Mouse (Mus musculus): ENCODE measurements around the gene Eddm3b. TPM values are rescaled to one million over a fixed set of nuclear protein-coding genes. Genes with fewer than 3 reads are reported as not detected.

Eddm3b gene
- total and polyA plus RNA-seq, 3 experiments, result not detected

- no peak for TF ChIP-seq ZKSCAN1 (IDR thresholded peaks at IDR 0.05; ENCODE audit: borderline replicate concordance, low read depth, low read length)
- TF ChIP-seq ELF1 (IDR thresholded peaks at IDR 0.05; ENCODE audit: low read depth, low read length), result no peak
- no peak for TF ChIP-seq CHD2 (IDR thresholded peaks at IDR 0.05; ENCODE audit: low read length)
- no peak for TF ChIP-seq MAX (IDR thresholded peaks at IDR 0.05; ENCODE audit: low read length)
- TF ChIP-seq MEF2A (IDR thresholded peaks at IDR 0.05; ENCODE audit: borderline replicate concordance, low read depth, low read length), result no peak
- no peak for TF ChIP-seq USF2 (conservative IDR thresholded peaks at IDR 0.05; ENCODE audit: low read depth, low read length)
- TF ChIP-seq JUN (IDR thresholded peaks at IDR 0.05; ENCODE audit: insufficient read depth, low read depth, low read length), result no peak
- TF ChIP-seq USF1 (IDR thresholded peaks at IDR 0.05; ENCODE audit: low read depth, low read length), result no peak
- Histone ChIP-seq H3K9ac (ENCODE audit: insufficient read depth, low read depth) (no peak within 1 kb of the TSS), H3K9me3 (replicated peaks; ENCODE audit: low read length) (no peaks in the 10 kb centered on the region), H3K4me1 (ENCODE audit: control insufficient read depth in 1 of 2, insufficient read depth in 2 of 2) (peaks cover 2 to 11% of the 10 kb centered on the region in 2 experiments; a peak in 3 of 4 replicates), H3K27ac (ENCODE audit: insufficient read depth, low read depth) (no peak within 1 kb of the TSS), H3K79me2 (replicated peaks; ENCODE audit: control insufficient read depth, extremely low read depth, insufficient read depth, poor library complexity, severe bottlenecking) (no peaks in the 10 kb centered on the region), H3K4me2 (ENCODE audit: insufficient read depth, low read depth, poor library complexity, severe bottlenecking) (no peak within 1 kb of the TSS), H3K36me3 (replicated peaks in 1 of 2; ENCODE audit: control insufficient read depth in 1 of 2, insufficient read depth in 1 of 2, low read length in 1 of 2) (no peaks in the 10 kb centered on the region), H3K4me3 (replicated peaks in 1 of 3; ENCODE audit: low read depth in 2 of 3, low read length in 2 of 3, poor library complexity in 1 of 3) (no peak within 1 kb of the TSS), H3K27me3 (replicated peaks) (no peaks in the 10 kb centered on the region)
- dilution Hi-C loops (cut with MboI; ENCODE audit: extremely low pct_ligation_motif_present, extremely low pct_unique_long_range_greater_than_20kb, low sequenced_read_pairs) (no loop called here), in situ Hi-C loops (cut with MboI; ENCODE audit: low pct_ligation_motif_present, low pct_unique_long_range_greater_than_20kb, low sequenced_read_pairs) (no loop called here)
- no peak for DNase-seq (ENCODE audit: extremely low read depth)
Observed at GRCm38 (mm10) chr14:51146685-51147084, 32.5 kb downstream of the Eddm3b start, which contains the start of gene Rnase1. Gene Rnase1, minus strand, starts transcription at chr14:51146785.

GRCm38 (mm10) chr14:51148006-51148405 lies 33.8 kb downstream of the Eddm3b start:
- H3K27ac ChIP-seq (ENCODE audit: insufficient read depth, low read depth), result no peak overlapping the region
- dilution Hi-C loops (cut with MboI; ENCODE audit: extremely low pct_ligation_motif_present, extremely low pct_unique_long_range_greater_than_20kb, low sequenced_read_pairs) (no loop called here), in situ Hi-C loops (cut with MboI; ENCODE audit: low pct_ligation_motif_present, low pct_unique_long_range_greater_than_20kb, low sequenced_read_pairs) (no loop called here)
- no peak overlapping the region for H3K4me3 ChIP-seq (replicated peaks in 1 of 3; ENCODE audit: low read depth in 2 of 3, low read length in 2 of 3, poor library complexity in 1 of 3)
- H3K36me3 ChIP-seq (replicated peaks in 1 of 2; ENCODE audit: control insufficient read depth in 1 of 2, insufficient read depth in 1 of 2, low read length in 1 of 2), result no peaks in the 10 kb centered on the region
- no peaks in the 10 kb centered on the region for H3K9me3 ChIP-seq (replicated peaks; ENCODE audit: low read length)
- no peak overlapping the region for H3K4me2 ChIP-seq (ENCODE audit: insufficient read depth, low read depth, poor library complexity, severe bottlenecking)
- H3K79me2 ChIP-seq (replicated peaks; ENCODE audit: control insufficient read depth, extremely low read depth, insufficient read depth, poor library complexity, severe bottlenecking), result no peaks in the 10 kb centered on the region
- no peaks in the 10 kb centered on the region for H3K27me3 ChIP-seq (replicated peaks)
- TF ChIP-seq SIN3A (IDR thresholded peaks at IDR 0.05; ENCODE audit: low read length) (no peak), CHD1 (IDR thresholded peaks at IDR 0.05; ENCODE audit: low read depth, low read length) (no peak), MYC (IDR thresholded peaks at IDR 0.05; ENCODE audit: low read depth, low read length) (no peak), JUN (IDR thresholded peaks at IDR 0.05; ENCODE audit: insufficient read depth, low read depth, low read length) (no peak), KAT2A (IDR thresholded peaks at IDR 0.05; ENCODE audit: insufficient replicate concordance, low read length) (no peak)
- peaks cover 2 to 11% of the 10 kb centered on the region in 2 experiments; a peak in 3 of 4 replicates for H3K4me1 ChIP-seq (ENCODE audit: control insufficient read depth in 1 of 2, insufficient read depth in 2 of 2)
- no peak overlapping the region for H3K9ac ChIP-seq (ENCODE audit: insufficient read depth, low read depth)
- no peak for DNase-seq (ENCODE audit: extremely low read depth)

- in situ Hi-C loops (cut with MboI; ENCODE audit: low pct_ligation_motif_present, low pct_unique_long_range_greater_than_20kb, low sequenced_read_pairs), result no loop called here
- Histone ChIP-seq H3K27me3 (replicated peaks) (no peaks in the 10 kb centered on the region), H3K9me3 (replicated peaks; ENCODE audit: low read length) (no peaks in the 10 kb centered on the region), H3K4me2 (ENCODE audit: insufficient read depth, low read depth, poor library complexity, severe bottlenecking) (no peak overlapping the region), H3K9ac (ENCODE audit: insufficient read depth, low read depth) (no peak overlapping the region), H3K27ac (ENCODE audit: insufficient read depth, low read depth) (no peak overlapping the region), H3K36me3 (replicated peaks in 1 of 2; ENCODE audit: control insufficient read depth in 1 of 2, insufficient read depth in 1 of 2, low read length in 1 of 2) (no peaks in the 10 kb centered on the region), H3K79me2 (replicated peaks; ENCODE audit: control insufficient read depth, extremely low read depth, insufficient read depth, poor library complexity, severe bottlenecking) (no peaks in the 10 kb centered on the region), H3K4me1 (ENCODE audit: control insufficient read depth in 1 of 2, insufficient read depth in 2 of 2) (peaks cover 2 to 11% of the 10 kb centered on the region in 2 experiments; a peak in 3 of 4 replicates), H3K4me3 (replicated peaks in 1 of 3; ENCODE audit: low read depth in 2 of 3, low read length in 2 of 3, poor library complexity in 1 of 3) (no peak overlapping the region)
- DNase-seq (ENCODE audit: extremely low read depth), result no peak
- dilution Hi-C loops (cut with MboI; ENCODE audit: extremely low pct_ligation_motif_present, extremely low pct_unique_long_range_greater_than_20kb, low sequenced_read_pairs), result no loop called here
- TF ChIP-seq TCF12 (IDR thresholded peaks at IDR 0.05; ENCODE audit: low read depth, low read length) (no peak), ZMIZ1 (IDR thresholded peaks at IDR 0.05; ENCODE audit: low read depth, low read length) (no peak), MAX (IDR thresholded peaks at IDR 0.05; ENCODE audit: low read length) (no peak), KAT2A (IDR thresholded peaks at IDR 0.05; ENCODE audit: insufficient replicate concordance, low read length) (no peak), ETS1 (conservative IDR thresholded peaks at IDR 0.05; ENCODE audit: low read depth, low read length) (no peak), NRF1 (IDR thresholded peaks at IDR 0.05; ENCODE audit: low read depth, low read length) (no peak), MYC (IDR thresholded peaks at IDR 0.05; ENCODE audit: low read depth, low read length) (no peak), E2F4 (IDR thresholded peaks at IDR 0.05; ENCODE audit: insufficient replicate concordance, low read depth, low read length) (no peak)
Observed at GRCm38 (mm10) chr14:51149164-51149563, 34.9 kb downstream of the Eddm3b start.
